Mouse (Mus musculus) adrenal gland, postnatal 0 days (tissue): ENCODE results near the gene Hoxc11. TPM values are rescaled to one million over a fixed set of nuclear protein-coding genes. Genes with fewer than 3 reads are reported as not detected.
A peak's percentile ranks its signal among the peaks of the same experiment; 100 is the strongest.

Source experiments
- microRNA-seq: library from miRNA; unstranded; fragments of <30 nt; microRNA quantifications from one replicate; pipeline ENCODE4, GENCODE M21; 2016; ENCODE audit warnings: borderline replicate concordance; ENCODE audit not compliant: insufficient number of aligned reads
- polyA plus RNA-seq: library from polyadenylated mRNA; unstranded; fragments of >200 nt; fragmentation: Nextera tagmentation; extraction: Ambion mirVana; gene quantifications from 2 replicates; pipeline ENCODE4 v1.2.1, GENCODE M21; 2015

The Hoxc11 gene
- polyA plus RNA-seq: 0.11 and 0.12 TPM in 2 replicates

GRCm38 (mm10) chr15:102954192-102955006, at the start of gene Hoxc11:
Gene Hoxc11, plus strand, starts transcription at chr15:102954427.

GRCm38 (mm10) chr15:102921053-102922011, 32.9 kb upstream of the Hoxc11 start, which contains the start of gene Hoxc13:
Gene Hoxc13, plus strand, starts transcription at chr15:102921103.

DNA sequence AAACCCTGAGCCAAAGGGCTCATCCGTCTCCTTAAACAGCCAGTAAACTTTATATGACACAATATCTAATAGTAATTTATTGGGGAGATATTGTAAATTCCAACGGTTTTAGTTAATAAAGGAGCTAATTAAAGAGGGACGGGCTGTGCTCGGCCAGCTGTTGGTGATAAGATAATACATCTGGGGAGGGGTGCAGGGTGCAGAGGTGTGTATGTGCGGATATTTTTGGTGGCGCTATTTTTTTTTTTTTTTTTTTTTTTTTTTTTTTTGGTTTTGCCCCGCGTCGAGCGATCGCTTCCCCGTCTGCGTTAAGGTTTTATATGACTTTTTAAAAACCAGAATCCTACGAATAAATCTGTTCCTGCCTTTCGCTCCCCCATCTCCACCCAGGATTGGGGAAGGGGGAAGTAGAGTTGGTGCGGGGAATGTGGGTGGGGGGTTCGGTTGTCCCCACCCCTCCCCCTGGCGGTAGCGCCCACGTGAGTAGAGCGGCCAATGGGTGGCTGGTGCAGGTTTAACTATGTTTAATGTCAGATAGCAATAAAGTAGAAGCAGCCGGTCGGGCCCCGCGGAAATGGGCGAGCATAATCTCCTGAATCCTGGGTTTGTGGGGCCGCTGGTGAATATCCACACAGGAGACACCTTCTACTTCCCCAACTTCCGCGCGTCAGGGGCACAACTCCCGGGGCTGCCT, 17.8 kb upstream of the Hoxc11 start, which contains the start of gene Hoxc12:
Gene Hoxc12, plus strand, starts transcription at position 479 of the 694 bp plus-strand sequence.

DNA sequence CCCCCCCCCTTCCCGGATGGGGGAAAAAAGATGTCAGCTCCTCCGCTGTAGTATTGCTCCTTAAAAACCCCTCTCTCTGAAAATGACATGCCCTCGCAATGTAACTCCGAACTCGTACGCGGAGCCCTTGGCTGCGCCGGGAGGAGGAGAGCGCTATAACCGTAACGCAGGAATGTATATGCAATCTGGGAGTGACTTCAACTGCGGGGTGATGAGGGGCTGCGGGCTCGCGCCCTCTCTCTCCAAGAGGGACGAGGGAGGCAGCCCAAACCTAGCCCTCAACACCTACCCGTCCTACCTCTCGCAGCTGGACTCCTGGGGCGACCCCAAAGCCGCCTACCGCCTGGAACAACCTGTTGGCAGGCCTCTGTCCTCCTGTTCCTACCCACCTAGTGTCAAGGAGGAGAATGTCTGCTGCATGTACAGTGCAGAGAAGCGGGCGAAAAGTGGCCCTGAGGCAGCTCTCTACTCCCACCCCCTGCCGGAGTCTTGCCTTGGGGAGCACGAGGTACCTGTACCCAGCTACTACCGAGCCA, 12.6 kb downstream of the Hoxc11 start, which contains the start of gene Hoxc10:
Gene Hoxc10, plus strand, starts transcription at position 21 of the 536 bp plus-strand sequence.

DNA sequence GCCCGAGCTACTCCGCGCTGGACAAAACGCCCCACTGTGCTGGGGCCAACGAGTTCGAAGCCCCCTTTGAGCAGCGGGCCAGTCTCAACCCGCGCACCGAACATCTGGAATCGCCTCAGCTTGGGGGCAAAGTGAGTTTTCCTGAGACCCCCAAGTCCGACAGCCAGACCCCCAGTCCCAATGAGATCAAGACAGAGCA, 13.0 kb downstream of the Hoxc11 start, which contains the start of gene Hoxc5:
Gene Hoxc5, plus strand, starts transcription at position 132 of the 199 bp plus-strand sequence.

GRCm38 (mm10) chr15:102976171-102976570, 21.9 kb downstream of the Hoxc11 start, which contains the start of gene Hoxc9:
Gene Hoxc9, plus strand, starts transcription at chr15:102976439.

GRCm38 (mm10) chr15:102990461-102991397, 36.5 kb downstream of the Hoxc11 start, which contains the start of gene Hoxc8:
Gene Hoxc8, plus strand, starts transcription at chr15:102990607.

GRCm38 (mm10) chr15:102997939-102998355, 43.7 kb downstream of the Hoxc11 start, which contains the start of gene Hoxc6:
Gene Hoxc6, plus strand, starts transcription at chr15:102998257.

Small RNA genes within 50 kb of the gene (microRNA-seq; reads per million reads assigned to microRNA genes)
- 406 reads per million, percentile 63 among the genes with 10 or more reads in this experiment for gene Mir196a-2

Other genes with a start within 250 kb of the Hoxc11 start
- 62.0 and 93.0 TPM in 2 replicates for gene Calcoco1, start 232.2 kb upstream of the Hoxc11 start, polyA plus RNA-seq
- not detected in 2 replicates for gene Hoxc13, start 33.3 kb upstream of the Hoxc11 start, polyA plus RNA-seq
- not detected in 2 replicates for gene Hoxc12, start 17.7 kb upstream of the Hoxc11 start, polyA plus RNA-seq
- gene Hoxc10, start 12.4 kb downstream of the Hoxc11 start, polyA plus RNA-seq: 0.58 and 3.3 TPM in 2 replicates
- gene Hoxc5, start 13.0 kb downstream of the Hoxc11 start, polyA plus RNA-seq: 6.4 and 6.6 TPM in 2 replicates
- gene Hoxc9, start 22.0 kb downstream of the Hoxc11 start, polyA plus RNA-seq: 4.4 and 8.6 TPM in 2 replicates
- 17.2 and 31.4 TPM in 2 replicates for gene Hoxc8, start 36.2 kb downstream of the Hoxc11 start, polyA plus RNA-seq
- 14.5 and 17.6 TPM in 2 replicates for gene Hoxc6, start 43.8 kb downstream of the Hoxc11 start, polyA plus RNA-seq
- 11.2 and 23.9 TPM in 2 replicates for gene Hoxc4, start 64.5 kb downstream of the Hoxc11 start, polyA plus RNA-seq
- gene Smug1, start 212.7 kb downstream of the Hoxc11 start, polyA plus RNA-seq: 8.1 and 8.4 TPM in 2 replicates